Mouse (Mus musculus) ES-E14 (cell line): ENCODE measurements at regions not wholly inside any gene's neighbourhood (a gene's known extent, or its start where the extent isn't known, plus 50 kb on each side); places are given as distances from the start of the nearest gene placed in this dataset.

Experiments used
- DNase-seq: peaks from one replicate; pipeline ENCODE4 v3.0.0-alpha.2; 2013; ENCODE audit warnings: low read depth, low spot score
- H3K27ac ChIP-seq: 2 replicates; pipeline ENCODE4 v1.5.1; 2012; ENCODE audit warnings: low read depth, mild to moderate bottlenecking, low read length, moderate library complexity, mixed read lengths; ENCODE audit not compliant: poor library complexity, insufficient read depth, severe bottlenecking
- H3K36me3 ChIP-seq: 2 replicates; pipeline ENCODE4 v1.6.1; 2012; ENCODE audit warnings: mild to moderate bottlenecking, low read length, moderate library complexity, mixed read lengths; ENCODE audit not compliant: control insufficient read depth, poor library complexity, insufficient read depth, severe bottlenecking
- H3K4me1 ChIP-seq, 2 experiments: fragments of 150-350 bp in 1 of 2; sonication (generic) in 1 of 2; 2 replicates each; pipeline ENCODE4 v1.6.1; 2012; ENCODE audit warnings: low read length in 2 of 2, mild to moderate bottlenecking in 1 of 2, mixed read lengths in 1 of 2; ENCODE audit not compliant: control insufficient read depth in 2 of 2, insufficient read depth in 2 of 2, poor library complexity in 1 of 2
- H3K4me3 ChIP-seq, 2 experiments: fragments of 150-350 bp in 1 of 2; sonication (generic) in 1 of 2; 2 replicates each; pipeline ENCODE4 v1.5.1; 2012; ENCODE audit warnings: low read length in 2 of 2, low read depth in 1 of 2, mild to moderate bottlenecking in 1 of 2, mixed read lengths in 1 of 2; ENCODE audit not compliant: insufficient read depth in 1 of 2, poor library complexity in 1 of 2, severe bottlenecking in 1 of 2
- H3K9ac ChIP-seq: 2 replicates; pipeline ENCODE4 v1.6.1; 2012; ENCODE audit warnings: low read depth, mild to moderate bottlenecking, low read length, mixed read lengths; ENCODE audit not compliant: poor library complexity, insufficient read depth, severe bottlenecking
- H3K9me3 ChIP-seq: fragments of 150-350 bp; sonication (generic); 2 replicates; pipeline ENCODE4 v1.6.1; 2012; ENCODE audit warnings: low read depth, mild to moderate bottlenecking, low read length; ENCODE audit not compliant: control insufficient read depth, insufficient read depth
- CHD2 ChIP-seq: IDR thresholded peaks from 2 replicates; pipeline ENCODE4 v1.6.1; 2014; ENCODE audit warnings: mild to moderate bottlenecking, low read depth, low read length, inconsistent platforms
- HCFC1 ChIP-seq: IDR thresholded peaks from 2 replicates; pipeline ENCODE4 v1.6.1; 2012; ENCODE audit warnings: low read length, inconsistent platforms, borderline replicate concordance; ENCODE audit not compliant: insufficient read depth
- MAFK ChIP-seq: IDR thresholded peaks from 2 replicates; pipeline ENCODE4 v1.6.1; 2014; ENCODE audit warnings: mild to moderate bottlenecking, low read depth, low read length, inconsistent platforms; ENCODE audit not compliant: insufficient read depth
- ZC3H11A ChIP-seq: IDR thresholded peaks from 2 replicates; pipeline ENCODE4 v1.6.1; 2012; ENCODE audit warnings: low read depth, mild to moderate bottlenecking, inconsistent platforms, low read length, borderline replicate concordance
- ZNF384 ChIP-seq: IDR thresholded peaks from 2 replicates; pipeline ENCODE4 v1.6.1; 2012; ENCODE audit warnings: low read depth, low read length, inconsistent platforms
- in situ Hi-C, 2 experiments: fragments of 600-800 bp; cut with MboI; formaldehyde crosslinking; loops; one replicate each; pipeline ENCODE4 v1.15.1; 2025; ENCODE audit warnings: low sequenced_read_pairs in 2 of 2, inconsistent platforms in 1 of 2; ENCODE audit not compliant: unreplicated experiment in 2 of 2

GRCm38 (mm10) chr4:72627219-72627930 is 225.1 kb downstream of the Aldoart1 start:
- no peak for DNase-seq
- in situ Hi-C loops = no loop called here

GRCm38 (mm10) chr4:72605107-72605506 is 247.3 kb downstream of the Aldoart1 start:
- no peak overlapping the region for H3K27ac ChIP-seq
- H3K36me3 ChIP-seq = no peaks in the 10 kb centered on the region
- H3K4me1 ChIP-seq = no peaks in the 10 kb centered on the region
- H3K9ac ChIP-seq = no peak overlapping the region
- in situ Hi-C loops = no loop called here
- no peak for DNase-seq
- TF ChIP-seq ZNF384 (no peak), MAFK (no peak), ZC3H11A (no peak), CHD2 (no peak)
- H3K9me3 ChIP-seq = no peaks in the 10 kb centered on the region
- H3K4me3 ChIP-seq = no peak overlapping the region

More at GRCm38 (mm10) chr4:72627219-72627930, 225.1 kb downstream of the Aldoart1 start:
- TF ChIP-seq CHD2 (no peak), ZNF384 (no peak), ZC3H11A (no peak), HCFC1 (no peak), MAFK (no peak)
- H3K27ac ChIP-seq = no peak overlapping the region
- no peak overlapping the region for H3K9ac ChIP-seq
- no peaks in the 10 kb centered on the region for H3K36me3 ChIP-seq
- H3K9me3 ChIP-seq = no peaks in the 10 kb centered on the region
- H3K4me3 ChIP-seq = no peak overlapping the region
- H3K4me1 ChIP-seq = no peaks in the 10 kb centered on the region

- H3K27ac ChIP-seq = no peak overlapping the region
- no peak overlapping the region for H3K9ac ChIP-seq
- in situ Hi-C loops = no loop called here
- H3K9me3 ChIP-seq = no peaks in the 10 kb centered on the region
- no peak overlapping the region for H3K4me3 ChIP-seq
- H3K36me3 ChIP-seq = no peaks in the 10 kb centered on the region
- no peaks in the 10 kb centered on the region for H3K4me1 ChIP-seq
- no peak for TF ChIP-seq CHD2
- TF ChIP-seq ZC3H11A = no peak
- no peak for TF ChIP-seq HCFC1
- no peak for TF ChIP-seq MAFK
- no peak for TF ChIP-seq ZNF384
- DNase-seq = no peak
Measured at GRCm38 (mm10) chr4:72595494-72595893, 256.9 kb downstream of the Aldoart1 start.

- Histone ChIP-seq H3K9me3 (no peaks in the 10 kb centered on the region), H3K27ac (no peak overlapping the region), H3K9ac (no peak overlapping the region), H3K36me3 (no peaks in the 10 kb centered on the region), H3K4me3 (no peak overlapping the region), H3K4me1 (no peaks in the 10 kb centered on the region)
- TF ChIP-seq CHD2 (no peak), ZNF384 (no peak), MAFK (no peak), HCFC1 (no peak), ZC3H11A (no peak)
- DNase-seq = no peak
- in situ Hi-C loops = no loop called here
Measured at GRCm38 (mm10) chr4:72592129-72592528, 260.3 kb downstream of the Aldoart1 start.

- in situ Hi-C loops = no loop called here
Measured at GRCm38 (mm10) chr4:72574946-72575345, 277.5 kb downstream of the Aldoart1 start.

More at GRCm38 (mm10) chr4:72574946-72575345, 277.5 kb downstream of the Aldoart1 start:
- Histone ChIP-seq H3K27ac (no peak overlapping the region), H3K4me1 (no peaks in the 10 kb centered on the region), H3K9ac (no peak overlapping the region), H3K9me3 (no peaks in the 10 kb centered on the region), H3K36me3 (no peaks in the 10 kb centered on the region), H3K4me3 (no peak overlapping the region)
- TF ChIP-seq CHD2 = no peak
- TF ChIP-seq MAFK = no peak
- no peak for TF ChIP-seq HCFC1
- no peak for TF ChIP-seq ZNF384
- no peak for TF ChIP-seq ZC3H11A
- DNase-seq = no peak
